Mouse (Mus musculus) olfactory bulb, adult 2 months (tissue): ENCODE measurements around the gene Zfp46. TPM values are rescaled to one million over a fixed set of nuclear protein-coding genes. Genes with fewer than 3 reads are reported as not detected.
A peak's percentile ranks its signal among the peaks of the same experiment; 100 is the strongest.

Experiments
- H3K27ac ChIP-seq: fragments of 200-500 bp; 2 replicates; pipeline ENCODE4 v1.5.1; 2012; ENCODE audit warnings: low read depth, low read length; ENCODE audit not compliant: insufficient read depth
- H3K4me1 ChIP-seq: fragments of 200-500 bp; 2 replicates; pipeline ENCODE4 v1.6.1; 2012; ENCODE audit warnings: low read length; ENCODE audit not compliant: control insufficient read depth, insufficient read depth
- H3K4me3 ChIP-seq: fragments of 200-500 bp; 2 replicates; pipeline ENCODE4 v1.5.1; 2012; ENCODE audit warnings: mild to moderate bottlenecking, low read depth, low read length, moderate library complexity; ENCODE audit not compliant: insufficient read depth
- CTCF ChIP-seq: fragments of 200-500 bp; IDR thresholded peaks from 2 replicates; pipeline ENCODE4 v1.5.1; 2012; ENCODE audit warnings: low read depth, mild to moderate bottlenecking, low read length, moderate library complexity; ENCODE audit not compliant: insufficient read depth
- POLR2A ChIP-seq: fragments of 200-500 bp; IDR thresholded peaks from 2 replicates; pipeline ENCODE4 v1.6.1; 2012; ENCODE audit warnings: mild to moderate bottlenecking, low read depth, low read length, moderate library complexity; ENCODE audit not compliant: insufficient read depth
- WGBS: fragments of 180-500 bp; shearing (Covaris S2); methylation state at CpG from one replicate; pipeline ENCODE4 v1.1.7; 2018; 5-methylcytosine and 5-hydroxymethylcytosine counted together
- polyA plus RNA-seq: library from polyadenylated mRNA; stranded (reverse); fragments of >200 nt; gene quantifications from 2 replicates; pipeline ENCODE4 v1.2.4, GENCODE M21; 2012; ENCODE audit warnings: low replicate concordance; ENCODE audit not compliant: missing spikeins, insufficient read depth, insufficient read length

Gene Zfp46
- polyA plus RNA-seq: not detected in 2 replicates

DNA sequence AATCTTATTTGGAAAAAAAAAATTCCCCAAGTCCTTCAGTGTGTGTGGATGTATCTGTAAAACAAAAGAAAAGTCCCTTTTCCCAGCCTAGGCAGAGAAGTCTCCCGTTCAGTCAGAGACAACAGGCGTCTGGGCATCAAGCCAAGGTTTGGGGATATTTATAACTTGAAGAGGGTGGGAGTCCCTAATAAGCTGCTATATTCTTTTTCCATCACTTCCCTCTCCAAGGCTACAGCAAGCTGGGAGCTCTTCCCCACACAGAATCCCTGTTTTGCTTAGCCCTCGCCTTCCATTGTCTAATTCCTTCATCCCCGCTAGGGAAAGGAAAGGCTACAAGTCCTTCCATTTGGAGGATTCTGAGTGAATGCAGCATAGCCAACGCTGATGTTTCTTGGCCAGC lies at the start of gene Zfp46:
Gene Zfp46, plus strand, starts transcription at position 229 of the 400 bp plus-strand sequence.
- no peak for TF ChIP-seq POLR2A
- TF ChIP-seq CTCF: no peak
- 1% methylated on average over 5 of the region's 5 CpGs for WGBS

DNA sequence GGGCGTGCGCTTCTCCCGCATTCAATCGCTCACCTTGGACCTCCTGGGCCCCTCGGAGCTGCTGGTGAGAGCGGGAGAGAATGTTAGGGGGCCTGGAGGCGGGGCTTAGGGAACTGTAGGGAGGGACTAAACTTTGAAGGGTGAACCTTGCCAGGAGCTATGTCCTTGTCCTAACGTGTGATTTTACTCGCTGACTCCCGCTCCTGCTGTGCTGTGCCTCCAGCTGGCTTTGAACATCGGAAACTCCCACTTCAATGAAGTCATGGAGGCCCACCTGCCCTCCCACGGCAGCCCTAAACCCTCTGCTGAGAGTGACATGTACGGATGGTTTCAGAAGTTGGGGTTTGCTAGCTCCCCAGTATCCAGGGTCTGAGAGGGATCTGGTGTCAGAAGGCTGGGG lies 45.8 kb upstream of the Zfp46 start:
- no peak overlapping the region for H3K27ac ChIP-seq
- no peaks in the 10 kb centered on the region for H3K4me1 ChIP-seq
- no peak overlapping the region for H3K4me3 ChIP-seq
- TF ChIP-seq CTCF (no peak), POLR2A (no peak)
- WGBS: 49% methylated on average over 13 of the region's 13 CpGs

More for the DNA sequence above, at the start of gene Zfp46:
- Histone ChIP-seq H3K27ac (peak within 1 kb of the TSS; percentile 96), H3K4me1 (peaks cover 8% of the 10 kb centered on the region; the same call in 1 of the 2 replicates), H3K4me3 (peak within 1 kb of the TSS; percentile 59)

- Histone ChIP-seq H3K27ac (no peak overlapping the region), H3K4me1 (no peaks in the 10 kb centered on the region), H3K4me3 (no peak overlapping the region)
- TF ChIP-seq CTCF (no peak), POLR2A (no peak)
- WGBS: 82% methylated on average over 9 of the region's 9 CpGs
Measured at GRCm38 (mm10) chr4:136239111-136239510, 45.4 kb upstream of the Zfp46 start.

DNA sequence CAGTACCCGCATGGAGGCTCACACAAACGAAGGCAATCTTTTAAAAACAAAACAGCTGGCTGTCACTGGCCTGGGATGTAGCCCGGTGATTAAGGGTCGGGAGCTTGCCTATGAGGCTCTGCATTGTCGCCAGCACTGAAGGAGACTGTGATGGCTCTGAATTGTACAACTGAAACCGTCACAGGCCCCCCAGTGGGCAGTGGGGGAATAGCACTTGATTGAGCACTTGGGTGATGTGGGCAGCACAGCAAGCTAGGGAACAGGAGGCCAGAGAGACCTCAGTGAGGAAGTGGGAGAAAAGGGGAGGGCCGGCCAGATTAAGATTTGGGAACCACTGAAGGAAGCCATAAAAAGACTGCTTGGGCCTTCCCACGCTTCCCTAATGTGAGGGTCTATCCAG lies 44.9 kb upstream of the Zfp46 start:
- peak; percentile 61 for TF ChIP-seq CTCF
- TF ChIP-seq POLR2A: no peak
- H3K4me3 ChIP-seq: no peak overlapping the region
- 31% methylated on average over 8 of the region's 8 CpGs for WGBS
- H3K4me1 ChIP-seq: no peaks in the 10 kb centered on the region
- H3K27ac ChIP-seq: no peak overlapping the region

DNA sequence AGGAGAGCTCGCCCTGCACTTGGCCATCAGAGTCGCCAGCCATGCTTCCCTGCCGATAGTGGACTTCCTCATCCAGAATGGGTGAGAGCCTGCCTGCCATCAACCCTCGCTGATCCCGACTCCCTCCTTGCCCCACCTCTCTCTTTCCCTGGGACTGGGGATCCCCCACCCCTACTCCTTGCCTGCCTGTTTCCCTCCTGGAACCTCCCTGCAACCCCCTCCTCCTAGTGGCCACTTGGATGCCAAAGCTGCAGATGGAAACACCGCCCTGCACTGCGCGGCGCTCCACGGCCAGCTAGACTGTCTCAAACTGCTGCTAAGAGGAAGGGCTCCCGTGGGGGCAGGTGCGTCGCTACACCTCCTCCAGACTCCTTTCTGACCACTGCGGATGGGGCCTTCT lies 44.4 kb upstream of the Zfp46 start:
- H3K27ac ChIP-seq: no peak overlapping the region
- no peak overlapping the region for H3K4me3 ChIP-seq
- WGBS: 81% methylated on average over 14 of the region's 14 CpGs
- H3K4me1 ChIP-seq: no peaks in the 10 kb centered on the region
- TF ChIP-seq POLR2A: no peak
- TF ChIP-seq CTCF: no peak

DNA sequence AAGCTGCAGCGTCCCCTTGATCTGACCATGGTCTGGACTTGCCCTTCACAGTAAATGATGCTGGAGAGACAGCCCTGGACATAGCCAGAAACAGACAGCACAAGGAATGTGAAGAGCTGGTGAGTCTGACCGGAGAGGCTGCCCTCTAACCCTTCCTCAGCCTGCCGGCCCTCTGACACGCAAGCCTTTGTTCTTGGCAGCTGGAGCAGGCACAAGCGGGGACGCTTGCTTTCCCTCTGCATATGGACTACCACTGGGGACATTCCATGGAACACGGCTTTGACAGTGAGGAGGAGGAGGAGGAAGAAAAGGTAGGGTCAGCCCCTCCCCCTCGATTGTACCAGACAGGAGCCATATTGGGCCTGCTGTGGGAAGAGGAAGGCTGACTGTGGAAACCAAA lies 43.5 kb upstream of the Zfp46 start:
- 73% methylated on average over 8 of the region's 8 CpGs for WGBS
- Histone ChIP-seq H3K27ac (no peak overlapping the region), H3K4me1 (no peaks in the 10 kb centered on the region), H3K4me3 (no peak overlapping the region)
- TF ChIP-seq CTCF (no peak), POLR2A (no peak)

GRCm38 (mm10) chr4:136242065-136242703 lies 42.3 kb upstream of the Zfp46 start:
- Histone ChIP-seq H3K4me3 (no peak overlapping the region), H3K27ac (no peak overlapping the region), H3K4me1 (peaks cover 5% of the 10 kb centered on the region)
- 53% methylated on average over 8 of the region's 8 CpGs for WGBS
- TF ChIP-seq POLR2A (no peak), CTCF (no peak)

DNA sequence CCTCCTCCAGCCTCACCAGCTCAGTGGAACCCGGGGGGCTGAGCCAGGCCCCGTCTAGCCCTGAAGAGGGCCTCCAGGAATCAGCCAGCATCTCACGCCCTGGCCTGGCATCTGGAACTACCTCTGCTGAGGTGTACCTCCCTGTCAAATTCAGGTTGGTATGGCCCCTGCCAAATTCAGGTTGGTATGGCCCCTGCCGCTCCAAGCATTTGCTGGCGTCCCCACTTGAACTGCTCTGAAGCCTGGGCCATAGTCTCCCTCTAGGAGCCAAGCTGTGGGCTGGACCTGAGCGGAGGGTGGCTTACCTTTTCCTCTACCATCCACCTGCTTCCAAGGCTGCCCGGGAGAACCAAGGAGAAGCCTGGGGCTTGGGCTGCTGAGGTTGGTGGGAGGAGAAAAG lies 41.8 kb upstream of the Zfp46 start:
- 89% methylated on average over 7 of the region's 7 CpGs for WGBS
- Histone ChIP-seq H3K4me3 (no peak overlapping the region), H3K4me1 (peaks cover 11% of the 10 kb centered on the region), H3K27ac (no peak overlapping the region)
- no peak for TF ChIP-seq POLR2A
- TF ChIP-seq CTCF: no peak

- Histone ChIP-seq H3K4me1 (peaks cover 20% of the 10 kb centered on the region), H3K27ac (no peak overlapping the region), H3K4me3 (no peak overlapping the region)
- WGBS: 88% methylated on average over 7 of the region's 7 CpGs
- TF ChIP-seq CTCF: no peak
- TF ChIP-seq POLR2A: no peak
Measured at GRCm38 (mm10) chr4:136244208-136244607, 40.3 kb upstream of the Zfp46 start.
